Mouse (Mus musculus) CD8-positive naive resting alpha-beta T cell, adult 2 months (primary cell): Measurements from ENCODE around the gene Dedd2.

Source experiments
- DNase-seq, 2 experiments: peaks; one replicate each; pipeline ENCODE4 v3.0.0; 2022; ENCODE audit warnings: low read depth in 2 of 2, low spot score in 2 of 2

Gene Dedd2

GRCm38 (mm10) chr7:25179606-25180161, 40.7 kb downstream of the Dedd2 start, which contains the start of gene Pou2f2:
TSS of gene Pou2f2 (minus strand) at chr7:25179726.
- peak; percentile 51 to 55 for DNase-seq

- peak in 1 of 2 experiments; percentile 8 for DNase-seq
These were observed 41.4 kb downstream of the Dedd2 start for GRCm38 (mm10) chr7:25178787-25179605.

- DNase-seq, result no peak
These were observed 42.1 kb downstream of the Dedd2 start for GRCm38 (mm10) chr7:25178317-25178716.

- no peak for DNase-seq
These were observed 46.1 kb downstream of the Dedd2 start for GRCm38 (mm10) chr7:25174343-25174742.

- no peak for DNase-seq
These were observed 47.7 kb downstream of the Dedd2 start for GRCm38 (mm10) chr7:25172669-25173068.

- no peak for DNase-seq
These were observed 49.8 kb downstream of the Dedd2 start for GRCm38 (mm10) chr7:25170583-25170982.

GRCm38 (mm10) chr7:25166106-25166505, 54.3 kb downstream of the Dedd2 start:
- DNase-seq, result no peak

- DNase-seq, result no peak
These were observed 64.2 kb downstream of the Dedd2 start for GRCm38 (mm10) chr7:25156158-25156648.

- DNase-seq, result peak; percentile 68 to 69
These were observed 64.8 kb downstream of the Dedd2 start for GRCm38 (mm10) chr7:25155469-25156157.

GRCm38 (mm10) chr7:25154648-25155047, 65.8 kb downstream of the Dedd2 start:
- peak in 1 of 2 experiments; percentile 27 for DNase-seq

- DNase-seq, result no peak
These were observed 66.6 kb downstream of the Dedd2 start for GRCm38 (mm10) chr7:25153841-25154240.

- no peak for DNase-seq
These were observed 68.4 kb downstream of the Dedd2 start for GRCm38 (mm10) chr7:25151916-25152556.

GRCm38 (mm10) chr7:25151009-25151408, 69.4 kb downstream of the Dedd2 start:
- no peak for DNase-seq

GRCm38 (mm10) chr7:25150151-25150663, 70.2 kb downstream of the Dedd2 start:
- DNase-seq, result no peak
